Mouse (Mus musculus): ENCODE data around the gene Tmem258.

Tmem258 gene

GRCm38 (mm10) chr19:10222656-10223055, 18.8 kb downstream of the Tmem258 start:
- no peak for DNase-seq (ENCODE audit: low spot score)

DNA sequence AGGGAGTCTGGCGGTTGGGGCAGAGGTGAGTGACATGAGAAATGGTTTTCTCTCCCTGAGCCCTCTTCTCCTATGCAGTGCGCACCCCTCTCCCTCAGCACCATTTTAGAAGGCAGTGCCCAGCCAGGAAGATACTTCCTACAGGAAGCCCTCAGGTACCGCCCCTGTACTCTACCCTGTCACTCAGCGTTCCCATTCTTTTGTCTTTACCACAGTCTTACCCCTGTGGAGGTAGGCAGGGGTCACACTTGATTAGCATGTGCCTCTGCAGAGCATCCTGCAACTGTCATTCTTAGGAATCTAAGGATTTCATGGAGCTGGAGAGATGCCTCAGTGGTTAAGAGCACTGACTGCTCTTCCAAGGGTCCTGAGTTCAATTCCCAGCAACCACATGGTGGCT, 19.7 kb downstream of the Tmem258 start:
- no peak for DNase-seq (ENCODE audit: low spot score)

- no peak for DNase-seq (ENCODE audit: low spot score)
These were observed 21.0 kb downstream of the Tmem258 start for GRCm38 (mm10) chr19:10224637-10225453.

DNA sequence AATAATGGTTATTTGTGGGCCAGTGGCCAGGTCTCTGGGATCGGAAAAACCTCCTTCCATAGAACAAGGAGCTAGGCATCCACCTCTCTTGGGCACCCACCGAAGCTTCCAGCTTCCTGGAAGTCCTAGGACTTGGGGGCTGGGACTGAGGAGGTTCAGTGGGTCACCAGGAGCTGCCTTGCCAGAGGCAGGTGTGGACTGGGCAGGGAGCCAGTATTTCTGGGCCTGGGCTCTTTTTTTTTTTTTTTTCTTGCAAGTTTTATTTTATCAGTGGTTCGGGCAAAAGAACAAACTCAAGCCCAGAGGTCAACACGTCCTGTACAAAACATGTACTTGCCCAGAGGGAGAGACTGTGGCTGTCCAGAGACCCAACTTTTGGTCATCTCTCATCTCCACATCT, 22.0 kb downstream of the Tmem258 start:
- DNase-seq (ENCODE audit: low spot score), result no peak

GRCm38 (mm10) chr19:10231016-10231415, 27.2 kb downstream of the Tmem258 start:
- no peak for DNase-seq (ENCODE audit: low spot score)

DNA sequence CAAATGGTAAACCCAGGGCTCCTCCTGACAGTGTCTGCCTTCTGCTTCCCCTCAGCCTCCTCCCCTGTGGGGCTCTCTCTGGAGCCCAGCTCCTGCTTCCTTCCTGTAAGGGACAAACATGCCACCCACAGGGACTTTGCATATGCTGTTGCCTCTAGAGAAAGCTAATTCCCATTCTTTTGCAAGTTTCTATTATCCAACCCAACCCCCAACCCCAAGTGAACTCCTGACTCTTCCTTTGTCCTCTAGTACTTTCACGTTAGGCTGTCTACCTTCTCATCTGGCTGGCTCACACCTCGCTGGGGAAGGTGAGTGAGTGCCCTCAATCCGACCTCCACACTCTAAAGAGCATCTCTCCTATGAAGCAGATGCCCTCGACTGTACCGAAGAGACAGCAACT, 28.1 kb downstream of the Tmem258 start:
- no peak for DNase-seq (ENCODE audit: low spot score)

DNA sequence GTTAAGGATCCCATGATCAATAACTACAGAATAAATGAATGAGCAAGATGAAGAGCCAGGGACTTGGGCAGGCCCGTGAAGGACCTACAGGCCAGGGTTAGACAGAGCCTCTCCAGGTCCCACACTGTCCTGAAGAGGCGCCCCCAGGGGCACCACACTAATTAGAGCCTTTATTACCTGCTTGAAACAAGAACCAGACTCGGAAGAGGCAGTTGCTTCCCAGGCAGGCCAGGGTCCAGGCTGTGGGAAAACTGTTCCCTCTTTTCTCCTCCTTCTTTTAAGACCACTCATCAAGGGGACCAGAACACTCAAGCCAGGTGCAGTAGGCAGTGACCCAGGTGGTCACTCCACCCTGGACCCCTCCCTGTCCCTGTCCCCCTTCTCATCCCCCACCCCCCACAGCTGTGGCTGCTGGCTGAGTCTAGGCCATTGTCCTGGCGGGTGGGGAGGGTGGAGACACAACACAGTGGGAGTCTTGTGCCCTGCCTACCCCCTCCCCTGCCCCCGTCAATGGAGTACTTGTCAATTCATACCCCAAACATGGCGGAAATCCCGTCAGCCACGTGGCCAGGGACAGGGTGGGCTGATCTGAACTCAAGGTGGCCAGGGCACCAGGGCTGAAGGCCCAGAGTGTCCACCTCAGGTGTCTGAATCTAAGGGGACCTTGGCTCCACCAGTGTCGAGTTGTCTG, 28.7 kb downstream of the Tmem258 start:
- DNase-seq (ENCODE audit: low spot score), result no peak

- no peak for DNase-seq (ENCODE audit: low spot score)
These were observed 32.2 kb downstream of the Tmem258 start for GRCm38 (mm10) chr19:10235784-10236565.

DNA sequence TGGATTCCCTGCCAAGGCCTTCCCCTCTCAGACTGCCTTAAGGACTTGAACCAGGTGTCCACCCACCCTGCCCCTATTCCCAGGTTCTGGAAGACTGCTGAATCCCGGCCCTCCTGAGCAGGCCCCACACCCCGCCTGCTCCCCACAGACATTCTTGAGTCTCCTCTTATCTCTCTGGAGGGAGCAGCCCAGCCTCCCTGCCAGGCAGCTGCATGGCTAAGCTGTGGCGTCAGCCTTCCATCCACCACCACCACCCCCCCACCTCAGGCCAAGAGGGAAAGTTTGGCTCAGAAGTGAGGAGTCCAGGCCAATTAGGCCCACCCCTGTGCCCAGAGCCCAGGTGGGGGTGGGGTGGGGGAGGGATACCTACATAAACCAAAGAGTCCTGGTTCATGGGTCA, 34.7 kb downstream of the Tmem258 start:
- DNase-seq (ENCODE audit: low spot score), result no peak

GRCm38 (mm10) chr19:10239419-10239818, 35.6 kb downstream of the Tmem258 start:
- no peak for DNase-seq (ENCODE audit: low spot score)

DNA sequence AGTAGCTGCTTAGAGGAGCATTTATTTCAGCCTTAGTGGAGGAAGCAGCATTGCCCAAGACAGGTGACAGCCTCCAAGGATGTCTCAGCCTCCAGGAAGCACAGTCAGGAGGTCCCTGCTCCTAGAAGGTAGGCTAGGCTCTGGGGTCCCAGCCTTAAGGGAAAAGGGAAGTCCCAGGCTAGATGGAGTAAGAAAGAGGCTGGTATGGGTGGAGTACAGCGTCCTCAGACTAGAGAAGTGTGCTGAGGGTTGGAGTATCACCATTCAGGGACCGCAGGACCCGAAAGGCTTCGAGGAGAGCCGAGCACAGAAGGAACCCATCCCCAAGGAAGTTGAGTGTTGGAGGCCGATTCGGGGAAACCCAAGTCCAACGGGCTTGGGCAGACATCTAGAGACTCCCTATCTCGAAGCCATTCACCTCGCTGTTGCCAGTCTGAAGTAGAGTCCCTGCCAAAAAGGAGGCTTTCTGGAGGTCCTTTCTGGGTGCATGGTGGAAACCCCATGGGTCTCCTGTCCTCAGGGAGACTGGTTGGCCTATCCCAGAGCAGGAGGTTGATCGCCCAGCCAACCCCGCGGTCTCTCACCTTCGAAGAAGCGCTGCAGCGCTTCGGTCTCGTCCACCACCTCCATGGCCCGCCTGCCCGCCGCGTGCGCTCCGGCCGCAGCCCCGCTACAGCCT, 36.3 kb downstream of the Tmem258 start:
- DNase-seq (ENCODE audit: low spot score), result no peak

GRCm38 (mm10) chr19:10240654-10241305, 37.0 kb downstream of the Tmem258 start, which contains the start of gene Myrf:
TSS of gene Myrf (minus strand) at chr19:10240748.
- DNase-seq (ENCODE audit: low spot score), result peak; percentile 83

GRCm38 (mm10) chr19:10242916-10243315, 39.1 kb downstream of the Tmem258 start:
- no peak for DNase-seq (ENCODE audit: low spot score)

DNA sequence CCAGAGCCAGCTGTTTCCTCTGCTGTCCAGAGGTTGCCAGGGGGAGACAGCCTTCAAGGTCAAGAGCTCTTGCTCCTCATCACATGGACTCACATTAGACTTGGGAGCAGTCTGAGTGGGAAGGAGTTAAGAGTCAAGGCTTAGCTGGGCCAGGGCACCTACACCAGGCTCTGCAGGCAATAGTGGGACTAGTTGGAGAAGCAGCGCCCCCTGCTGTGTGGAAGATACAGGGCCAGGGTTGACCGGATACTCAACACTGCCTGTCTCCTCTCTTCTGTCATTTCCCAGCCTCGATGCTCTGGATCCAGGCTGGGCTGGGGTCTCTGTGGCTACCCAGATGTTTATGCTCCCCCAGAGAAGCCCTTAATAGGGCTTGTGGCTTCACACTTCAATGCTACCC, 40.4 kb downstream of the Tmem258 start:
- DNase-seq (ENCODE audit: low spot score), result no peak

GRCm38 (mm10) chr19:10247165-10247564, 43.4 kb downstream of the Tmem258 start:
- no peak for DNase-seq (ENCODE audit: low spot score)

GRCm38 (mm10) chr19:10248128-10248527, 44.3 kb downstream of the Tmem258 start:
- DNase-seq (ENCODE audit: low spot score), result no peak

Data from testis, postnatal 14 days (tissue).